Mouse (Mus musculus) myocyte (in vitro differentiated cells): ENCODE measurements at regions not wholly inside any gene's neighbourhood (a gene's known extent, or its start where the extent isn't known, plus 50 kb on each side); places are given as distances from the start of the nearest gene placed in this dataset.

ENCODE experiments used
- H3K27me3 ChIP-seq: one replicate; pipeline ENCODE4 v1.6.1; 2011; ENCODE audit not compliant: control insufficient read depth, insufficient read depth, insufficient read length
- H3K36me3 ChIP-seq: one replicate; pipeline ENCODE4 v1.6.1; 2011; ENCODE audit not compliant: control insufficient read depth, insufficient read depth
- H3K4me2 ChIP-seq: one replicate; pipeline ENCODE4 v1.6.1; 2011; ENCODE audit warnings: low read depth, control low read depth
- H3K4me3 ChIP-seq: one replicate; pipeline ENCODE4 v1.5.1; 2011; ENCODE audit warnings: mild to moderate bottlenecking, control low read depth, moderate library complexity
- H3K79me2 ChIP-seq: one replicate; pipeline ENCODE4 v1.6.1; 2011; ENCODE audit not compliant: control insufficient read depth, insufficient read depth
- H3ac ChIP-seq: one replicate; pipeline ENCODE4 v1.6.1; 2011; ENCODE audit not compliant: control insufficient read depth, insufficient read length
- CEBPB ChIP-seq: IDR thresholded peaks from 2 replicates; pipeline ENCODE4 v1.6.1; 2011; ENCODE audit warnings: mild to moderate bottlenecking, moderate library complexity; ENCODE audit not compliant: poor library complexity, insufficient read depth, severe bottlenecking
- E2F4 ChIP-seq: IDR thresholded peaks from one replicate; pipeline ENCODE4 v1.6.1; 2011; ENCODE audit warnings: mild to moderate bottlenecking, control low read depth, moderate library complexity; ENCODE audit not compliant: insufficient read depth
- MAX ChIP-seq: IDR thresholded peaks from one replicate; pipeline ENCODE4 v1.6.1; 2011; ENCODE audit warnings: low read depth, mild to moderate bottlenecking, control low read depth
- MYOD1 ChIP-seq, 3 experiments: IDR thresholded peaks; one replicate each; pipeline ENCODE4 v1.6.1; 2011; ENCODE audit warnings: control low read depth in 2 of 3, low read depth in 2 of 3, mild to moderate bottlenecking in 2 of 3, moderate library complexity in 1 of 3; ENCODE audit not compliant: insufficient read length in 2 of 3, control insufficient read depth in 1 of 3
- MYOG ChIP-seq, 3 experiments: IDR thresholded peaks; one replicate each; pipeline ENCODE4 v1.6.1; 2011; ENCODE audit warnings: control low read depth in 2 of 3, low read depth in 2 of 3, mild to moderate bottlenecking in 2 of 3; ENCODE audit not compliant: insufficient read length in 2 of 3, control insufficient read depth in 1 of 3, insufficient read depth in 1 of 3
- POLR2A ChIP-seq: IDR thresholded peaks from one replicate; pipeline ENCODE4 v1.6.1; 2011; ENCODE audit warnings: low read depth, mild to moderate bottlenecking, control low read depth, moderate library complexity; ENCODE audit not compliant: insufficient read length
- POLR2AphosphoS2 ChIP-seq: IDR thresholded peaks from one replicate; pipeline ENCODE4 v1.6.1; 2011; ENCODE audit warnings: low read depth, control low read depth; ENCODE audit not compliant: insufficient read length
- REST ChIP-seq: IDR thresholded peaks from one replicate; pipeline ENCODE4 v1.6.1; 2011; ENCODE audit warnings: mild to moderate bottlenecking, control low read depth, moderate library complexity; ENCODE audit not compliant: insufficient read depth, insufficient read length
- SRF ChIP-seq: IDR thresholded peaks from one replicate; pipeline ENCODE4 v1.6.1; 2011; ENCODE audit warnings: low read depth; ENCODE audit not compliant: control insufficient read depth, insufficient read length
- TCF12 ChIP-seq: IDR thresholded peaks from one replicate; pipeline ENCODE4 v1.6.1; 2011; ENCODE audit warnings: mild to moderate bottlenecking, control low read depth; ENCODE audit not compliant: poor library complexity, insufficient read depth, severe bottlenecking
- TCF3 ChIP-seq: IDR thresholded peaks from one replicate; pipeline ENCODE4 v1.6.1; 2011; ENCODE audit warnings: low read depth, control low read depth; ENCODE audit not compliant: insufficient read length
- USF1 ChIP-seq: IDR thresholded peaks from one replicate; pipeline ENCODE4 v1.6.1; 2011; ENCODE audit warnings: low read depth, mild to moderate bottlenecking, control low read depth, moderate library complexity

DNA sequence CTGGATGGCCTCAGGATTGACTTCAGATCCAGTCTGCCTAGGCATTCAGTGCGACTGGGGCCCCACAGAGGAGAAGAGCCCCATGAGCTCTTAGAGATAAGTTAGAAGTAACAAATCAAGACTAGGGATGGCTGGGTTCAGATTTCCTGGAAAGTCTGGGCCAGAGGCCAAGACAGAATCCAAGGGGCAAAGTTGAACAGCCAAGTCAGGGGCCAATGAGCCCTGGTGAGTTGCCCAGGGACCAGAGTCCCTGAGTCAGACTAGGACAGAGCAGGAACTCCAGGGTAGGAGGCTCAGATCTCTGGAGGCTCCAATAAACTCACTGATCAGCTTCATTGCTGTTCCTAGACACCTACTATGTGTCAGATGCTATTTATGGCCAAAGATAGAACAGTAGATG is 87.6 kb downstream of the Gm826 start:
- TF ChIP-seq POLR2A (no peak), TCF3 (no peak), TCF12 (no peak), CEBPB (no peak), SRF (no peak), E2F4 (no peak), USF1 (no peak), REST (no peak), POLR2AphosphoS2 (no peak), MYOG (IDR thresholded peaks at IDR 0.05; ENCODE audit: control insufficient read depth in 1 of 3, insufficient read depth in 1 of 3, insufficient read length in 2 of 3, low read depth in 2 of 3) (no peak), MAX (no peak), MYOD1 (IDR thresholded peaks at IDR 0.05; ENCODE audit: control insufficient read depth in 1 of 3, insufficient read length in 2 of 3, low read depth in 2 of 3) (no peak)
- H3K79me2 ChIP-seq: no peaks in the 10 kb centered on the region
- no peaks in the 10 kb centered on the region for H3K36me3 ChIP-seq
- no peak overlapping the region for H3K4me3 ChIP-seq
- no peak overlapping the region for H3K4me2 ChIP-seq
- H3ac ChIP-seq: no peak overlapping the region
- H3K27me3 ChIP-seq: no peaks in the 10 kb centered on the region

DNA sequence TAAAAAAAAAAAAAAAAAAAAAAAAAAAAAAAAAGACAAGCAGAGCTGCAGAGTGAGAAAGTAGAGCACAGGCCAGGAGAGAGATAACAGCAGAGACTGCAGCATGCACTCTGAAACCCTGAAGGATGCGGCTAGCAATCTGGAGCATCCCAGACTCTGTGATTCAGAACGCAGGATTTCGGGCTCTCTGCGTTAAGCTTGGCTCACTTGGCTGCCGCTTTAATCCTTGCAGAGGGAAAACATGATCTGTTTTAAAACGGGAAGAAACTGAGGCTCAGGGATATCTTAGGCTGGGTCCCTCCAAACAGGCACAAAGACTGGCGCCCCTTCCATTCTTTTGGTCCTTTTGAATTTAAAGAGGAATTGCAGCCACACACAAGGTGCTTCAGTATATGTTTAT is 89.1 kb downstream of the Gm826 start:
- Histone ChIP-seq H3K4me3 (no peak overlapping the region), H3K27me3 (no peaks in the 10 kb centered on the region)

DNA sequence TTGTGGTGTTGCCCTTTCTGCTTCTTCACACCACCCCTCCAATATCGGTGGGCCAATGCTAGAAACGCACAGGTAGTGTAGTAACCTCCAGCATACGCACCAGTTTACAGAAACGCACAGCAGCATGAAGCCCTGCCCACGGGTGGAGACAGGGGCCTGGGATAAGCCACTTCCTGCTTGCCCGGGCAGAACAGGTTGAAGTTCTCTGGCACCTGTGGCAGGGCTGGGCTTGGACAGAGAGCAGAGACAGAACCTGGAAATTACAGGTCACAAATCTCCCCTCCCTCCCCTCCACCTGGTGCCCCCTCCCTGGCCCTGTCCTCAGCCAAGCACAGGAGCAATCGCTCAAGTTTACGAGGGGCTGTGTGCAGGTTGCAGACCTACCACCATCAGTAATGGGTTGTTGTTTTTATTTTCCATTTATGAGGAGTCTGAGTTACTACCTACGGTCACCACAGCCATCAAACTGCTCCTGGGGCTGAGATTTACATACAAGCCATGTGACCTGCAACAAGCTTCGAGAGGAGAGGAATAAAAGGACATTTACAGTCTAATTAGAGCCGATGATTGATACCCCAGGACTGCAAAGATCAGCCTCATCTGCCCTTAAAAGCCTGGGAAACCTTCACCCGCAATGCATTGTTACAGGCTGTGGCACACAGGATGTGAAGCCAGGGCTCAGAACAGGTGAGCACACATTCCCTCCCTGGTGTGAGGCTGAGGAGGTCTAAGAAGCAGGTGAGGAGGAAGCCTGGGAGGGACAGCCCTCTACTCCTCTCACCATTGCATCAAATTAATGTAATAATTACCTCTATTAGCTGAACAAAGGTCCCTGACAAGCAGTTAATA is 93.2 kb downstream of the Gm826 start:
- TF ChIP-seq SRF: no peak
- TF ChIP-seq REST: no peak
- no peak for TF ChIP-seq USF1
- no peak for TF ChIP-seq MYOD1 (IDR thresholded peaks at IDR 0.05; ENCODE audit: control insufficient read depth in 1 of 3, insufficient read length in 2 of 3, low read depth in 2 of 3)
- no peak for TF ChIP-seq MAX
- TF ChIP-seq CEBPB: no peak
- TF ChIP-seq POLR2AphosphoS2: no peak
- TF ChIP-seq TCF3: no peak
- TF ChIP-seq TCF12: no peak
- no peak for TF ChIP-seq MYOG (IDR thresholded peaks at IDR 0.05; ENCODE audit: control insufficient read depth in 1 of 3, insufficient read depth in 1 of 3, insufficient read length in 2 of 3, low read depth in 2 of 3)
- TF ChIP-seq POLR2A: no peak
- TF ChIP-seq E2F4: no peak
- Histone ChIP-seq H3K79me2 (no peaks in the 10 kb centered on the region), H3K27me3 (no peaks in the 10 kb centered on the region), H3ac (no peak overlapping the region), H3K4me2 (no peak overlapping the region), H3K36me3 (no peaks in the 10 kb centered on the region), H3K4me3 (no peak overlapping the region)

More for the DNA sequence above, 89.1 kb downstream of the Gm826 start:
- Histone ChIP-seq H3K79me2 (no peaks in the 10 kb centered on the region), H3ac (no peak overlapping the region), H3K4me2 (no peak overlapping the region), H3K36me3 (no peaks in the 10 kb centered on the region)
- TF ChIP-seq E2F4: no peak
- no peak for TF ChIP-seq POLR2AphosphoS2
- no peak for TF ChIP-seq CEBPB
- no peak for TF ChIP-seq TCF3
- TF ChIP-seq REST: no peak
- no peak for TF ChIP-seq MYOD1 (IDR thresholded peaks at IDR 0.05; ENCODE audit: control insufficient read depth in 1 of 3, insufficient read length in 2 of 3, low read depth in 2 of 3)
- TF ChIP-seq SRF: no peak
- no peak for TF ChIP-seq USF1
- TF ChIP-seq TCF12: no peak
- TF ChIP-seq MAX: no peak
- TF ChIP-seq POLR2A: no peak
- TF ChIP-seq MYOG (IDR thresholded peaks at IDR 0.05; ENCODE audit: control insufficient read depth in 1 of 3, insufficient read depth in 1 of 3, insufficient read length in 2 of 3, low read depth in 2 of 3): no peak

DNA sequence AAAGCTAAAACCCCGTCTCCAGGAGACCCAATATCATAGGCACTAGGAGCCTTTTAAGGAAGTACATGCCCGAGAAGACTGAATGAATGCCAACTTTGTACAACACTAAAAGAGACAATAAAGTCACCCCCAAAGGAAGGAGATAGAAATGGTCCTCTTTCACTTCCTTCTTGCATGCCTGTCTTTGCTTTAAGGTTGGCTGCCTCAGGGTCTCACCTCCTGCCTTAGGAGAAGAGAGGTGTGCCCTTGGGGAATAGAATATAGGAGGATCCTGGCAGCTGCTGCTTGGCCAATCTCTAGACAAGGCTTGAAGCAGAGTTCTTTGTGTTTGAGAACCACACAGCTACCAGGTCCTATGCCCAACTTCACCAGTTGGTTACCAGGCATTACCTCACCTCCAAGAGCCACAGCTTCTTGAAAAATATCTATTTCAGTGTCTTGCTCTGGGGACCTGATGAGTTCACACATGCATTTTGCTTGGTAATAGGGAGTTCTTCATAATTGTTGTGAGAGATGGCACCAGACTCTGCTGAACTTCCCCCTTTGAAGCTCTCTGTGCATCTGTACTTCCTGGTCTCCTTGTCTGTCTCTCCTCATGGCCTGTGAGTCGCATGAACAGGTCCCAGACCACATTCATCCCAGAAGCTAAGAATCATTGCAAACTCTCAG is 96.4 kb downstream of the Gm826 start:
- no peak for TF ChIP-seq MYOG (IDR thresholded peaks at IDR 0.05; ENCODE audit: control insufficient read depth in 1 of 3, insufficient read depth in 1 of 3, insufficient read length in 2 of 3, low read depth in 2 of 3)
- no peak for TF ChIP-seq REST
- TF ChIP-seq USF1: no peak
- no peak for TF ChIP-seq MYOD1 (IDR thresholded peaks at IDR 0.05; ENCODE audit: control insufficient read depth in 1 of 3, insufficient read length in 2 of 3, low read depth in 2 of 3)
- TF ChIP-seq CEBPB: no peak
- TF ChIP-seq POLR2A: no peak
- no peak for TF ChIP-seq TCF12
- no peak for TF ChIP-seq E2F4
- TF ChIP-seq TCF3: no peak
- no peak for TF ChIP-seq MAX
- TF ChIP-seq SRF: no peak
- TF ChIP-seq POLR2AphosphoS2: no peak
- H3K4me3 ChIP-seq: no peak overlapping the region

More for the DNA sequence above, 96.4 kb downstream of the Gm826 start:
- Histone ChIP-seq H3K36me3 (no peaks in the 10 kb centered on the region), H3K4me2 (no peak overlapping the region), H3K79me2 (no peaks in the 10 kb centered on the region), H3K27me3 (no peaks in the 10 kb centered on the region), H3ac (no peak overlapping the region)
